Comparison of ENCODE assay signal across 8 mouse cellular contexts in the genomic region with DNA sequence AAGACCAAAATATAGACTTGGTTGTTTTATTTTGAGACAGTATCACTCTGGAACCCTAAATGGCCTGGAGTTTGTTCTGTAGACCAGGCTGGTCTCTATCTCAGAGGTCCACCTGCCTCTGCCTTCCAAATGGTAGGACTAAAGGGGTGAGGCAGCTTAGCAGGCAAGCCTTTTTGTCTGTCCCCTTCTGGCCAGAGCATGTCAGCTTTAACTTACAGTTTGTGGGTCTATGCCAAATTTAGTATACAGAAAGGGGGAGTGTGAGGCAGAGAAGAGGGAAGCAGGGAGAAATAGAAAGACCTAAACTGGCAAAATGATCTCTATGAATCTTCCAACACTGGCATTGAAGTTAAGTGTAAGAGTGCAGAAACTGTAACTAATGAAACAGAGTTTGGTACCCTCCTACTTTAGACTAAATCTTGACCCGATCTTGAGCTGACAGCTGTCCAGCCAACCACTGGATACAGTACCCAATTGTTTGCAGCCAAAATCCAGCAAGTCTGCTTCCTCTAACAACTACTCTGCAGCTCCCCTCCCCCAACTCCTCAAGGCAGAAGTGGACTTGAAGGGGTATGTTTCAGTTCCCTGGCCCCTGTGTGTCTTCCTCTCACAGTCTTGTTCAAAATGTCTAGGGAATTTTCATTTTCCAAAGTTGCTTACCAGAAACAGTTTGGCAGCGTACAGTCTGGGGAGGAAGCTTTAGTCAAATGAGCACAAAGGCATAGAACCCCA.
A peak's percentile ranks its signal among the peaks of the same experiment; 100 is the strongest.
DNase-seq lines count a peak whose midpoint lies in the region.

No protein-coding gene starts in this region.

- DNase-seq in cerebellum, postnatal 10 days, result peak; percentile 4 to 31
- no peak for DNase-seq in cerebellum, adult 11-12 months
- DNase-seq in right cerebral cortex, postnatal 10 days (ENCODE audit: low spot score in 2 of 2), result peak; percentile 62 to 68
- no peak for DNase-seq in right cerebral cortex, postnatal 4 days
- peak; percentile 32 for DNase-seq in liver
- DNase-seq in spleen, postnatal 36 days (ENCODE audit: low spot score in 2 of 2), result peak; percentile 51 to 57
- no peak for DNase-seq in thymus, postnatal 0 days (ENCODE audit: low spot score)
- DNase-seq in adrenal gland, postnatal 14 days, result no peak

Comparison
In these comparisons a context has a peak if more than half of its experiments do, and no peak if none do; other contexts are left out.
1. DNase-seq: peak in cerebellum, postnatal 10 days (2 of 2), right cerebral cortex, postnatal 10 days (2 of 2), liver (single experiment) and spleen, postnatal 36 days (2 of 2); none in cerebellum, adult 11-12 months (single experiment), right cerebral cortex, postnatal 4 days (single experiment), thymus, postnatal 0 days (single experiment) and adrenal gland, postnatal 14 days (single experiment).